Mouse (Mus musculus): ENCODE results near the gene Axdnd1. TPM values are rescaled to one million over a fixed set of nuclear protein-coding genes. Genes with fewer than 3 reads are reported as not detected.

The Axdnd1 gene
- polyA plus RNA-seq (2014; fragmentation: Nextera tagmentation; extraction: Ambion mirVana): 0.12 and 0.50 TPM in 2 replicates

- H3K9ac ChIP-seq: peak within 1 kb of the TSS; percentile 54
- DNase-seq: peak; percentile 94
- peak within 1 kb of the TSS; percentile 67 for H3K4me2 ChIP-seq
- H3K27ac ChIP-seq (ENCODE audit: low read depth): peak within 1 kb of the TSS; percentile 54
- H3K4me1 ChIP-seq (ENCODE audit: insufficient read depth): no peaks in the 10 kb centered on the region
- 0 out of 2 replicates have a peak, but pooled peaks have one; percentile 25 for TF ChIP-seq CTCF (IDR thresholded peaks at IDR 0.05; ENCODE audit: low read depth)
- H3K4me3 ChIP-seq (ENCODE audit: low read depth, low read length): peak within 1 kb of the TSS; percentile 58
- no peaks in the 10 kb centered on the region for H3K9me3 ChIP-seq (ENCODE audit: low read depth, low read length)
- under 1% methylated on average over 44 of the region's 44 CpGs for WGBS
- H3K36me3 ChIP-seq (ENCODE audit: insufficient read depth): no peaks in the 10 kb centered on the region
- ATAC-seq (ENCODE audit: insufficient read depth): peak; percentile 96
- no peaks in the 10 kb centered on the region for H3K27me3 ChIP-seq (ENCODE audit: insufficient read depth, low read length)
Measured at GRCm38 (mm10) chr1:156420671-156421297, at the start of gene Axdnd1. Gene Axdnd1, minus strand, starts transcription at chr1:156421159.

DNA sequence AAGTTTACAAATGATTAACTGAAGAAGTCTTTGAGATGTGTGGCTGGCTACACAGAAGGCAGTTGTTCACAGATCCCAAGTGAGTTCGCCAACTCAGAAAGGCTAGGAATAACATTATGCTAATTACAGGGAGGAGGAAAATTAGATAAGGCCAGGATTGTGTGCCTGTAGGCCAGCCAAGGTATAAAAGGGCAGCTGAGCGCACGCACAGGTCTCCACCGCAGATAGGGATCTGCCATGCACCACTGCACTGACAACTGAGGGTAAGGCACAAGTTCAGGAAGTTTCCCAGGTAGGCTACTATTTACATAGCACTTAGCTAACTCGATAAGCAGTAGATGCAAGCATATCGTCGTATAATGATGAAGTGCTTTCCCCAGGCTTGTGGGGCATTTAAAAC, 49.6 kb upstream of the Axdnd1 start:
- Histone ChIP-seq H3K9me3 (ENCODE audit: low read depth, low read length) (no peaks in the 10 kb centered on the region), H3K27me3 (ENCODE audit: insufficient read depth, low read length) (no peaks in the 10 kb centered on the region), H3K4me1 (ENCODE audit: insufficient read depth) (0 out of 2 replicates have a peak, but pooled peaks cover 2% of the 10 kb centered on the region), H3K27ac (ENCODE audit: low read depth) (0 out of 2 replicates have a peak overlapping the region, but pooled peaks have one; percentile 12), H3K4me2 (0 out of 2 replicates have a peak overlapping the region, but pooled peaks have one; percentile 5), H3K4me3 (ENCODE audit: low read depth, low read length) (no peak overlapping the region), H3K9ac (no peak overlapping the region), H3K36me3 (ENCODE audit: insufficient read depth) (peaks cover 11% of the 10 kb centered on the region)
- DNase-seq: no peak
- 27% methylated on average over 7 of the region's 7 CpGs for WGBS
- ATAC-seq (ENCODE audit: insufficient read depth): no peak
- no peak for TF ChIP-seq CTCF (IDR thresholded peaks at IDR 0.05; ENCODE audit: low read depth)

DNA sequence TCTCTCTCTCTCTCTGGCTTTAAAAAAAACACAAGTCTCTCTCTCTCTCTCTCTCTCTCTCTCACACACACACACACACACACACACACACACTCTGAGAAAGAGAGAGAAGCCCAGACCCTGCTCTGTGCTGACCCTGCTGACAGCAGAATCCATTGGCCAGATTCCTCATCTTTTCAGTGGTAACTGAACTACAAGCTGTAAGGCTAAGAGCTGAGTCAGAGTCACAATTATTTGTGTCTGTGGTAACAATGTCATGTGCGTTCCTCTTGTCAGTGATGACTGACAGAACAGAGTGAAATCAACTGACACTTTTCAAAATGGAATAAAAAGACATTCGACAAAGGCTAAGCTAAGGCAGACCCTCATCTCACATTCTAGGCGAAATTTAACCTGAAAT, 47.6 kb upstream of the Axdnd1 start:
- Histone ChIP-seq H3K4me3 (ENCODE audit: low read depth, low read length) (no peak overlapping the region), H3K9ac (no peak overlapping the region), H3K36me3 (ENCODE audit: insufficient read depth) (peaks cover 20% of the 10 kb centered on the region), H3K4me2 (no peak overlapping the region), H3K9me3 (ENCODE audit: low read depth, low read length) (no peaks in the 10 kb centered on the region), H3K27me3 (ENCODE audit: insufficient read depth, low read length) (no peaks in the 10 kb centered on the region), H3K27ac (ENCODE audit: low read depth) (no peak overlapping the region), H3K4me1 (ENCODE audit: insufficient read depth) (0 out of 2 replicates have a peak, but pooled peaks cover 2% of the 10 kb centered on the region)
- ATAC-seq (ENCODE audit: insufficient read depth) (no peak), DNase-seq (no peak)
- no peak for TF ChIP-seq CTCF (IDR thresholded peaks at IDR 0.05; ENCODE audit: low read depth)
- WGBS: 72% methylated on average over 3 of the region's 3 CpGs

DNA sequence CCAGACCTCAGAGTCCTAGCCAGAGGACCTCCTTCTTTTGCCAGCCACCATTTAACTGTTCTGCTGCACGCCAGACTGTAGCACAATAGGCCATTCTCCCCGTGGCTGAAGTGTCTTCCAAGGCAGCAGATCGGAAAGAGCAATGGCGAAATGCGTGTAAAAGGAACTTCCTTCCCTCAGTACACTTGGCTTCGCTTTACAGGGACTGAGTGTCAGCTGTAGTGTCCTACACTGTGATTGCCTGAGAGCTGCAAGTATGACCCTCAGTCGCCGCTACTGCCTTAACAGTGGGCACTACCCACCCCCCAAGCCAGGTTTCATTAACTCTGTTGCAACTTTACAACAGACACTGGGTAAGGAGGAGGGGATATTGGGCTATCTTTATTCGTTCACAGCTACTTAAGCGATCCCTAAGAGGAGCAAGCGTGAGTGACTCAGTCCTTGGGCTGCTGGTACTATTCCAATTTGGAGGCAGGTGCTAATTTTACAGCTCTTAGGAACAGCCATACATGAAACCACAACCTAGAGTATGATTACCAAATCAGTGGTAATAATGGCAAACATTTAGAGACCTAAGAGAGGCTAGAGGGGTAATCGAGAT, 46.8 kb upstream of the Axdnd1 start:
- no peak overlapping the region for H3K27ac ChIP-seq (ENCODE audit: low read depth)
- no peak overlapping the region for H3K4me3 ChIP-seq (ENCODE audit: low read depth, low read length)
- no peaks in the 10 kb centered on the region for H3K27me3 ChIP-seq (ENCODE audit: insufficient read depth, low read length)
- peaks cover 20% of the 10 kb centered on the region for H3K36me3 ChIP-seq (ENCODE audit: insufficient read depth)
- ATAC-seq (ENCODE audit: insufficient read depth): no peak
- DNase-seq: no peak
- H3K9ac ChIP-seq: no peak overlapping the region
- WGBS: 75% methylated on average over 12 of the region's 12 CpGs
- no peak overlapping the region for H3K4me2 ChIP-seq
- no peak for TF ChIP-seq CTCF (IDR thresholded peaks at IDR 0.05; ENCODE audit: low read depth)
- 0 out of 2 replicates have a peak, but pooled peaks cover 2% of the 10 kb centered on the region for H3K4me1 ChIP-seq (ENCODE audit: insufficient read depth)
- H3K9me3 ChIP-seq (ENCODE audit: low read depth, low read length): no peaks in the 10 kb centered on the region

DNA sequence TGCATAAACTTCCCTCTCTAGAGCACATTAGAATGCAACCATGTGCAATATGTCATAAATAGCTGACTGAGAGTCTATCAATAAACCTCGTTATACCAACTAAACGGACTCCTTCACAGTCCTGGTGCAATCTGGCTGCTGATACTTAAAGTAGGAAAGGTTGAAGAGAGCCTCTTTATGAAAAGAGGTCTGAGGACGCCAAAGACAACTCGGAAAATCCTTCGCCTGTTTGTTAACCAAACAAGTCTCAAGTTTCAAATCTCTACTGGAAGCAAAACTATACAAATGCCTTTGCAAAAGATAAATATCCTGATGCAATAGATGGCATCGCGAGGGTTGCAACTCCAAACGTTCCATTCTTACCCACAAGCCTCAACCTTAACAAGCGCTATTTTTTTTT, 44.0 kb upstream of the Axdnd1 start:
- no peak for TF ChIP-seq CTCF (IDR thresholded peaks at IDR 0.05; ENCODE audit: low read depth)
- Histone ChIP-seq H3K27ac (ENCODE audit: low read depth) (no peak overlapping the region), H3K4me3 (ENCODE audit: low read depth, low read length) (no peak overlapping the region), H3K4me1 (ENCODE audit: insufficient read depth) (no peaks in the 10 kb centered on the region), H3K9me3 (ENCODE audit: low read depth, low read length) (no peaks in the 10 kb centered on the region), H3K4me2 (no peak overlapping the region), H3K9ac (no peak overlapping the region), H3K27me3 (ENCODE audit: insufficient read depth, low read length) (no peaks in the 10 kb centered on the region), H3K36me3 (ENCODE audit: insufficient read depth) (peaks cover 26% of the 10 kb centered on the region)
- ATAC-seq (ENCODE audit: insufficient read depth): no peak
- no peak for DNase-seq
- WGBS: 73% methylated on average over 9 of the region's 9 CpGs

GRCm38 (mm10) chr1:156463981-156464853, 43.3 kb upstream of the Axdnd1 start:
- Histone ChIP-seq H3K27me3 (ENCODE audit: insufficient read depth, low read length) (no peaks in the 10 kb centered on the region), H3K9me3 (ENCODE audit: low read depth, low read length) (no peaks in the 10 kb centered on the region), H3K9ac (no peak overlapping the region), H3K27ac (ENCODE audit: low read depth) (no peak overlapping the region), H3K4me3 (ENCODE audit: low read depth, low read length) (no peak overlapping the region), H3K4me2 (no peak overlapping the region), H3K36me3 (ENCODE audit: insufficient read depth) (peaks cover 26% of the 10 kb centered on the region), H3K4me1 (ENCODE audit: insufficient read depth) (no peaks in the 10 kb centered on the region)
- ATAC-seq (ENCODE audit: insufficient read depth) (no peak), DNase-seq (peak; percentile 30)
- TF ChIP-seq CTCF (IDR thresholded peaks at IDR 0.05; ENCODE audit: low read depth): no peak
- WGBS: 83% methylated on average over 8 of the region's 8 CpGs

Measured in lung, embryonic 14.5 days (tissue).